Mouse (Mus musculus): ENCODE results near the gene Mpp2.

- TF ChIP-seq CTCF (IDR thresholded peaks at IDR 0.05) (0 out of 2 replicates have a peak, but pooled peaks have one; percentile 20), EP300 (IDR thresholded peaks at IDR 0.05) (no peak)
Measured at GRCm38 (mm10) chr11:102027361-102028017, 60.8 kb downstream of the Mpp2 start.

Measured in lung, postnatal 0 days (tissue).